ENCODE assay signal across 21 mouse cellular contexts in genomic region chr8:114694566-114695198, GRCm38 (mm10).
DNase-seq lines count a peak whose midpoint lies in the region; ATAC-seq lines count a peak whose summit lies in the region.
"Had no signal": no experiment of that assay in that cellular context is flagged by ENCODE, and none has a peak within 500 bp of the region (broad histone marks: within the 10 kb centered on the region; RNA-seq: fewer than 3 reads in every experiment).

No protein-coding gene starts in this region.

- no peak for DNase-seq in frontal cortex, postnatal 14 days (ENCODE audit: low spot score in 2 of 2)
- peak; percentile 19 for DNase-seq in right cerebral cortex, adult 18-20 months
- no peak for DNase-seq in right cerebral cortex, adult 2 months (ENCODE audit: low spot score in 2 of 2)
- DNase-seq in embryonic facial prominence, embryonic 14.5 days (ENCODE audit: low spot score): peak; percentile 64
- DNase-seq in adrenal gland, postnatal 36 days: no peak
- DNase-seq in adrenal gland, postnatal 4 days (ENCODE audit: low spot score in 2 of 2): no peak
- DNase-seq: cerebellum, adult 8-10 months; heart, postnatal 4 days; kidney, adult 18-20 months; kidney, postnatal 4 days; liver, postnatal 0 days; thymus, adult 2 months; thymus, postnatal 4 days had no signal

- H3K4me2 ChIP-seq in embryonic facial prominence, embryonic 14.5 days (ENCODE audit: low read depth, low read length): no peak overlapping the region
- H3K4me2 ChIP-seq: hindbrain, embryonic 14.5 days; liver, embryonic 11.5 days had no signal

- H3K36me3 ChIP-seq in embryonic facial prominence, embryonic 14.5 days (ENCODE audit: control insufficient read depth, insufficient read depth, low read length): no peaks in the 10 kb centered on the region
- H3K36me3 ChIP-seq: heart, embryonic 10.5 days; midbrain, embryonic 10.5 days had no signal

- H3K4me3 ChIP-seq in embryonic facial prominence, embryonic 14.5 days (ENCODE audit: low read depth, low read length): no peak overlapping the region
- H3K4me3 ChIP-seq: erythroblast, embryonic 14.5 days; heart, embryonic 10.5 days; midbrain, embryonic 10.5 days had no signal

- H3K4me1 ChIP-seq in embryonic facial prominence, embryonic 14.5 days (ENCODE audit: control insufficient read depth, insufficient read depth, low read length): no peaks in the 10 kb centered on the region; the same call in 1 of the 2 replicates
- H3K4me1 ChIP-seq: heart, embryonic 10.5 days; midbrain, embryonic 10.5 days had no signal

- H3K9ac ChIP-seq in embryonic facial prominence, embryonic 14.5 days (ENCODE audit: low read depth, low read length): no peak overlapping the region
- H3K9ac ChIP-seq: hindbrain, embryonic 14.5 days; liver, postnatal 0 days had no signal

- peak; percentile 95 for ATAC-seq in frontal cortex, adult (ENCODE audit: low TSS enrichment)
- peak; percentile 44; the same call in 1 of the 2 replicates for ATAC-seq in embryonic facial prominence, embryonic 14.5 days (ENCODE audit: low read depth)
- ATAC-seq: inflammation-experienced regulatory T-cells, adult 6 months; liver, postnatal 0 days; lung, postnatal 0 days had no signal

- no peaks in the 10 kb centered on the region for H3K27me3 ChIP-seq in embryonic facial prominence, embryonic 14.5 days (replicated peaks; ENCODE audit: control insufficient read depth, insufficient read depth, low read length)

- no peaks in the 10 kb centered on the region for H3K9me3 ChIP-seq in embryonic facial prominence, embryonic 14.5 days (ENCODE audit: control insufficient read depth, low read length)
- H3K9me3 ChIP-seq: heart, embryonic 10.5 days; midbrain, embryonic 10.5 days had no signal

- 0 out of 2 replicates have a peak overlapping the region, but pooled peaks have one; percentile 28 for H3K27ac ChIP-seq in embryonic facial prominence, embryonic 14.5 days (replicated peaks; ENCODE audit: low read depth, low read length)
- H3K27ac ChIP-seq: heart, embryonic 10.5 days; hindbrain, embryonic 14.5 days; midbrain, embryonic 10.5 days had no signal

- WGBS in embryonic facial prominence, embryonic 14.5 days: 51% methylated on average over 4 of the region's 4 CpGs

Comparison
In these comparisons a context has a peak if more than half of its experiments do, and no peak if none do; other contexts are left out.
1. DNase-seq: peak in right cerebral cortex, adult 18-20 months (single experiment) and embryonic facial prominence, embryonic 14.5 days (single experiment); none in frontal cortex, postnatal 14 days (0 of 2), right cerebral cortex, adult 2 months (0 of 2), adrenal gland, postnatal 36 days (0 of 2) and adrenal gland, postnatal 4 days (0 of 2).